Mouse (Mus musculus): ENCODE results near the gene Glod4. TPM values are rescaled to one million over a fixed set of nuclear protein-coding genes. Genes with fewer than 3 reads are reported as not detected.

Gene Glod4
- total and polyA plus RNA-seq, 2 experiments from 2014 or later, result 63.5 to 116 TPM

DNA sequence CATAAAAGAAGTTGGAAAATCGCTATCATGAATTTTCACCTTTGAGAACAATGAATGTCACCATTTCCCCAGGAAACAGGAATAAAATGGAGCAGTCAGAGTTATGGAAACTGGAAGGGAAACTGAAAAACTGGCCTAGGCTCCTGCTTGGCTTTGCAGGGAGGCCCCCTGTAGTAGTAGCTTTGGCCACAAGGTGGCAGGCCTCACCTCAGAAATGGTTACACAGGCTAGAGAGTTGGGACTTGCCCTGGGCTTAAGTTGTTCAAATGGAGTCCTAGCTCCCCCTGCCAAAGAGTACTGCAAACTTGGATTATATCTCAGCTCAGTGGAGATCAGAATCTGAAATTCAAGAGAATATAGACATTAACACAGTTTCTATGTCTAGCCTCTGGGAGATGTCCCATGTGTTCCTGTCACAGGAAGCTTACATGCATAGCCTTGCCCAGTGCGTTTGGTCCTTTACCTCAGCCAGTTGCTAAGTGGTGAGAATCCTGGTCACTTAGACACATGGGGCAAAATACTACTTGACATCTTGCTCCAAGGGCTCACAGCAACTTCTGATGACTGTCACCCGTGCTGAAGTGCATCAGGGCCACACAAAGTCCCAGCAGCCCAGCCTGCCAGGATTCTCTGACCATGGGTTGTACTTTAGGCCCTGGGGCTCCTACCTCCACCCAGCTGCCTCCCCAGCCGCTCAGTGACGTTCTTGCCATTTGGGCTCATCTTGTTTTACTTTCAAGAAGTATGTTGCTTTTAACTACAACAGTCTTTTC is 9.8 kb upstream of the Glod4 start:
- Histone ChIP-seq H3K27me3 (ENCODE audit: insufficient read depth, low read length) (no peaks in the 10 kb centered on the region), H3K9ac (replicated peaks; ENCODE audit: low read length, poor library complexity, severe bottlenecking) (no peak overlapping the region), H3K27ac (ENCODE audit: low read depth, low read length) (no peak overlapping the region), H3K4me3 (ENCODE audit: low read depth, low read length) (no peak overlapping the region), H3K4me1 (ENCODE audit: insufficient read depth, low read length) (no peaks in the 10 kb centered on the region), H3K36me3 (ENCODE audit: insufficient read depth, low read length) (peaks cover 28% of the 10 kb centered on the region), H3K9me3 (ENCODE audit: low read length) (no peaks in the 10 kb centered on the region), H3K4me2 (ENCODE audit: low read depth, low read length, poor library complexity, severe bottlenecking) (no peak overlapping the region)
- ATAC-seq (ENCODE audit: low FRiP score) (peak; percentile 66; the same call in 1 of the 2 replicates), DNase-seq (ENCODE audit: low spot score) (peak; percentile 86)
- WGBS, result 50% methylated on average over 5 of the region's 5 CpGs
- peak; percentile 93 for TF ChIP-seq CTCF (IDR thresholded peaks at IDR 0.05)

DNA sequence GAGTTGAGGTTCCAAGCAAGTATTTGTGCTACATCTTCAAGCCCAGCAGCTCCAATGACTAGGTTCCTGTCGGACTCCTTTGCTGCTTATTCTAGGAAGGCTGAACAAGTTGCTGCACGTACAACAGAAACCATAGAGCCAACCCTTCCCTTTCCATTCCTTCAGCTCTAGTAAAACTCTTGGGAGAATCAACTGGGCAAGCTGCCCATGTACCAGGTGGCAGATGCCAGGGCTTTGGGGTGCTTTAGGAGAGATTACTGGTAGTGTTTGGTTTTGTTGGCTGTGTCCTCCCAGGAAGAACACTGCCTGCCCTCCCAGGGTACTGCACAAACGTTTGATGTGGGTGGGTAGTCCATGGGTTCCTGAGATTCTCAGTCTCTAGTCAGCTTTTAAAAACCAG is 8.5 kb upstream of the Glod4 start:
- Histone ChIP-seq H3K4me2 (ENCODE audit: low read depth, low read length, poor library complexity, severe bottlenecking) (no peak overlapping the region), H3K9me3 (ENCODE audit: low read length) (no peaks in the 10 kb centered on the region), H3K4me3 (ENCODE audit: low read depth, low read length) (no peak overlapping the region), H3K27me3 (ENCODE audit: insufficient read depth, low read length) (no peaks in the 10 kb centered on the region), H3K36me3 (ENCODE audit: insufficient read depth, low read length) (peaks cover 29% of the 10 kb centered on the region), H3K9ac (replicated peaks; ENCODE audit: low read length, poor library complexity, severe bottlenecking) (no peak overlapping the region), H3K4me1 (ENCODE audit: insufficient read depth, low read length) (no peaks in the 10 kb centered on the region), H3K27ac (ENCODE audit: low read depth, low read length) (no peak overlapping the region)
- 56% methylated on average over 3 of the region's 3 CpGs for WGBS
- no peak for TF ChIP-seq CTCF (IDR thresholded peaks at IDR 0.05)
- ATAC-seq (ENCODE audit: low FRiP score) (no peak), DNase-seq (ENCODE audit: low spot score) (no peak)

- TF ChIP-seq CTCF (IDR thresholded peaks at IDR 0.05), result peak; percentile 48
These were observed 3.7 kb upstream of the Glod4 start for GRCm38 (mm10) chr11:76247239-76247638.

GRCm38 (mm10) chr11:76246439-76246838 is 2.9 kb upstream of the Glod4 start:
- H3K27ac ChIP-seq (ENCODE audit: low read depth, low read length), result no peak overlapping the region
- H3K4me3 ChIP-seq (ENCODE audit: low read depth, low read length), result no peak overlapping the region
- no peak overlapping the region for H3K9ac ChIP-seq (replicated peaks; ENCODE audit: low read length, poor library complexity, severe bottlenecking)
- peaks cover 28% of the 10 kb centered on the region for H3K36me3 ChIP-seq (ENCODE audit: insufficient read depth, low read length)
- TF ChIP-seq CTCF (IDR thresholded peaks at IDR 0.05), result no peak
- H3K4me2 ChIP-seq (ENCODE audit: low read depth, low read length, poor library complexity, severe bottlenecking), result no peak overlapping the region
- no peaks in the 10 kb centered on the region for H3K27me3 ChIP-seq (ENCODE audit: insufficient read depth, low read length)
- DNase-seq (ENCODE audit: low spot score), result no peak
- no peak for ATAC-seq (ENCODE audit: low FRiP score)
- H3K4me1 ChIP-seq (ENCODE audit: insufficient read depth, low read length), result peaks cover 5% of the 10 kb centered on the region; the same call in 1 of the 2 replicates
- no peaks in the 10 kb centered on the region for H3K9me3 ChIP-seq (ENCODE audit: low read length)

More at GRCm38 (mm10) chr11:76247239-76247638, 3.7 kb upstream of the Glod4 start:
- Histone ChIP-seq H3K9me3 (ENCODE audit: low read length) (no peaks in the 10 kb centered on the region), H3K36me3 (ENCODE audit: insufficient read depth, low read length) (peaks cover 29% of the 10 kb centered on the region), H3K4me2 (ENCODE audit: low read depth, low read length, poor library complexity, severe bottlenecking) (no peak overlapping the region), H3K27me3 (ENCODE audit: insufficient read depth, low read length) (no peaks in the 10 kb centered on the region), H3K27ac (ENCODE audit: low read depth, low read length) (no peak overlapping the region), H3K9ac (replicated peaks; ENCODE audit: low read length, poor library complexity, severe bottlenecking) (no peak overlapping the region), H3K4me3 (ENCODE audit: low read depth, low read length) (no peak overlapping the region), H3K4me1 (ENCODE audit: insufficient read depth, low read length) (peaks cover 5% of the 10 kb centered on the region; the same call in 1 of the 2 replicates)
- ATAC-seq (ENCODE audit: low FRiP score), result no peak
- WGBS, result 44% methylated on average over 2 of the region's 2 CpGs
- DNase-seq (ENCODE audit: low spot score), result no peak

DNA sequence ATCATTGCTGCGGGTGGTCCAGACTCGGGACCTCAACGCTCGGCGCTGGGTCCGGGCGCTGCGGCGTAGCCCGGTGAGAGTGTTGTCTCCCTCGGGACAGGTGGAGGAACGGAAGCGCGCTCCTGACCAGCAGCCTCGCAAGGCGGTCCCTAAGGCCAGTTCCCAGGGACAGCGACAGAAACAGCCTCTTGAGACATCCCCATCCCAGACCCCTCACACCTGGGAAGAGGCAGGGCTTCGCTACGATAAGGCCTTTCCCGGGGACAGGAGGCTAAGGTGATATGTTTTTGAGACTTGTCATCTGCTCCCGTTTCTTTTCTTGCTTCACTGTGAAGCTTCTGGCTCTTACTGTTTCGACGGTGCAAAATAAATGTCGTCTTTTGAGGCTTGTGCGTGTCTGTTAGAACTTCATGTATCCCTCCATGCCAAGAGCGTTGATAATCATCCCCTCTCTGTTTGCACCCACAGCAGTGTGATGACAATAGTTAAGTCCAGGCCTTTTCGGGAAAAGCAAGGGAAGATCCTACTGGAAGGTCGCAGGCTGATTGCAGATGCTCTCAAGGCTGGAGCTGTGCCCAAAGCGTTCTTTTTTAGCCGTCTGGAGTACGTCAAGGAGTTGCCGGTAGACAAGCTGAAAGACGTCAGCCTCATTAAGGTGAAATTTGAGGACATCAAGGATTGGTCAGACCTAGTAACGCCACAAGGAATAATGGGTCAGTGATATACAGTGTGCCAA is 454 bp upstream of the Glod4 start:
- 3% methylated on average over 34 of the region's 34 CpGs for WGBS
- Histone ChIP-seq H3K4me3 (ENCODE audit: low read depth, low read length) (peak overlapping the region; percentile 86), H3K9ac (replicated peaks; ENCODE audit: low read length, poor library complexity, severe bottlenecking) (peak overlapping the region; percentile 90), H3K4me1 (ENCODE audit: insufficient read depth, low read length) (peaks cover 5% of the 10 kb centered on the region; the same call in 1 of the 2 replicates), H3K9me3 (ENCODE audit: low read length) (no peaks in the 10 kb centered on the region), H3K36me3 (ENCODE audit: insufficient read depth, low read length) (peaks cover 16% of the 10 kb centered on the region), H3K27ac (ENCODE audit: low read depth, low read length) (peak overlapping the region; percentile 92), H3K4me2 (ENCODE audit: low read depth, low read length, poor library complexity, severe bottlenecking) (peak overlapping the region; percentile 79), H3K27me3 (ENCODE audit: insufficient read depth, low read length) (no peaks in the 10 kb centered on the region)
- ATAC-seq (ENCODE audit: low FRiP score), result no peak
- TF ChIP-seq CTCF (IDR thresholded peaks at IDR 0.05), result no peak
- no peak for DNase-seq (ENCODE audit: low spot score)

DNA sequence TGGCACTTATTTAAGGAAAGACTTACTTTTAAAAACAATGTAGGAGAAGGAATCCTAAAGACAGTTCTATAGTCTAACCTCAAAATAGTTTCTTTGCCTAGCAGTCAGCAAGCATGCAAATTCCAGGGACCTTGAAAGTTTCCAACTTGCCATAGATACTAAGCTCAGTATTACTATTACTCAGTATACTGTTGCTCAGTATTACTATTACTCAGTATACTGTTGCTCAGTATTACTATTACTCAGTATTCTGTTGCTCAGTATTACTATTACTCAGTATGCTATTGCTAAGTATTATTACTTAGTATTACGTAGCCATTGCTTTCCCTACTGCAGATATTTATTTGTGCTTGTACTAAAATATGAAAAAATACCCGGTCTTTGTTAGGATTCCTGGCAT is 3.8 kb downstream of the Glod4 start:
- peaks cover 32% of the 10 kb centered on the region for H3K36me3 ChIP-seq (ENCODE audit: insufficient read depth, low read length)
- H3K9me3 ChIP-seq (ENCODE audit: low read length), result no peaks in the 10 kb centered on the region
- no peaks in the 10 kb centered on the region for H3K27me3 ChIP-seq (ENCODE audit: insufficient read depth, low read length)
- H3K4me3 ChIP-seq (ENCODE audit: low read depth, low read length), result no peak overlapping the region
- no peak overlapping the region for H3K27ac ChIP-seq (ENCODE audit: low read depth, low read length)
- no peak for ATAC-seq (ENCODE audit: low FRiP score)
- WGBS, result 99% methylated on average over 2 of the region's 2 CpGs
- no peak for TF ChIP-seq CTCF (IDR thresholded peaks at IDR 0.05)
- DNase-seq (ENCODE audit: low spot score), result no peak
- H3K4me1 ChIP-seq (ENCODE audit: insufficient read depth, low read length), result peaks cover 5% of the 10 kb centered on the region; the same call in 1 of the 2 replicates
- no peak overlapping the region for H3K9ac ChIP-seq (replicated peaks; ENCODE audit: low read length, poor library complexity, severe bottlenecking)
- no peak overlapping the region for H3K4me2 ChIP-seq (ENCODE audit: low read depth, low read length, poor library complexity, severe bottlenecking)

Measured in midbrain, postnatal 0 days (tissue).